Mouse (Mus musculus) intestine, postnatal 0 days (tissue): Measurements from ENCODE around the gene Stpg4. TPM values are rescaled to one million over a fixed set of nuclear protein-coding genes. Genes with fewer than 3 reads are reported as not detected.
A peak's percentile ranks its signal among the peaks of the same experiment; 100 is the strongest.

ENCODE experiments used
- ATAC-seq: fragments of 200-750 bp; cut with Nextera tagmentation; 2 replicates; pipeline ENCODE4 v1.8.0; 2017; ENCODE audit warnings: mild to moderate bottlenecking, moderate TSS enrichment, moderate library complexity
- H3K27ac ChIP-seq: fragments of 300-500 bp; sonication (generic); 2 replicates; pipeline ENCODE4 v1.5.1; 2014; ENCODE audit warnings: mild to moderate bottlenecking, low read depth, low read length, moderate library complexity
- H3K27me3 ChIP-seq: fragments of 300-500 bp; sonication (generic); replicated peaks from 2 replicates; pipeline ENCODE4 v1.6.1; 2014; ENCODE audit warnings: low read length, mixed read lengths; ENCODE audit not compliant: control insufficient read depth, insufficient read depth
- H3K36me3 ChIP-seq: fragments of 300-500 bp; sonication (generic); 2 replicates; pipeline ENCODE4 v1.6.1; 2014; ENCODE audit warnings: mild to moderate bottlenecking, moderate library complexity; ENCODE audit not compliant: control insufficient read depth, insufficient read depth
- H3K4me1 ChIP-seq: fragments of 300-500 bp; sonication (generic); replicated peaks from 2 replicates; pipeline ENCODE4 v1.6.1; 2014; ENCODE audit warnings: antibody characterized with exemption, low read length, mixed read lengths; ENCODE audit not compliant: control insufficient read depth, insufficient read depth
- H3K4me2 ChIP-seq: fragments of 300-500 bp; sonication (generic); replicated peaks from 2 replicates; pipeline ENCODE4 v1.6.1; 2014; ENCODE audit warnings: low read depth, mild to moderate bottlenecking, moderate library complexity
- H3K4me3 ChIP-seq: fragments of 300-500 bp; sonication (generic); 2 replicates; pipeline ENCODE4 v1.5.1; 2014; ENCODE audit warnings: low read depth, low read length
- H3K9ac ChIP-seq: fragments of 300-500 bp; sonication (generic); 2 replicates; pipeline ENCODE4 v1.6.1; 2014; ENCODE audit warnings: mild to moderate bottlenecking, low read depth, low read length
- H3K9me3 ChIP-seq: fragments of 300-500 bp; sonication (generic); 2 replicates; pipeline ENCODE4 v1.6.1; 2016; ENCODE audit warnings: mixed run types; ENCODE audit not compliant: control insufficient read depth
- CTCF ChIP-seq: sonication (generic); IDR thresholded peaks from 2 replicates; pipeline ENCODE4 v1.5.1; 2016; ENCODE audit warnings: low read depth, mild to moderate bottlenecking, control low read depth, antibody characterized with exemption, moderate library complexity
- WGBS: fragments of 180-500 bp; shearing (Covaris S2); extraction: QIAGEN DNeasy Blood & Tissue Kit; methylation state at CpG from one replicate; pipeline ENCODE4 v1.1.7; 2014; 5-methylcytosine and 5-hydroxymethylcytosine counted together
- polyA plus RNA-seq: library from polyadenylated mRNA; unstranded; fragments of >200 nt; fragmentation: Nextera tagmentation; extraction: Ambion mirVana; gene quantifications from 2 replicates; pipeline ENCODE4 v1.2.1, GENCODE M21; 2015

The Stpg4 gene
- polyA plus RNA-seq, 1 experiment from 2014 or later, result not detected

GRCm38 (mm10) chr17:87460669-87461498 lies 33.3 kb upstream of the Stpg4 start:
- Histone ChIP-seq H3K4me3 (no peak overlapping the region), H3K9me3 (no peaks in the 10 kb centered on the region), H3K27me3 (no peaks in the 10 kb centered on the region), H3K4me1 (no peaks in the 10 kb centered on the region), H3K9ac (no peak overlapping the region), H3K27ac (peak overlapping the region; percentile 11; the same call in 1 of the 2 replicates), H3K4me2 (peak overlapping the region; percentile 59), H3K36me3 (no peaks in the 10 kb centered on the region)
- no peak for TF ChIP-seq CTCF
- no peak for ATAC-seq
- WGBS, result 66% methylated on average over 17 of the region's 17 CpGs

GRCm38 (mm10) chr17:87459750-87460668 lies 32.5 kb upstream of the Stpg4 start:
- WGBS, result 28% methylated on average over 14 of the region's 14 CpGs
- peak overlapping the region; percentile 34; the same call in 1 of the 2 replicates for H3K9ac ChIP-seq

GRCm38 (mm10) chr17:87458911-87459749 lies 31.6 kb upstream of the Stpg4 start:
- no peak for TF ChIP-seq CTCF
- ATAC-seq, result peak; percentile 69; the same call in 1 of the 2 replicates
- H3K4me2 ChIP-seq, result peak overlapping the region; percentile 59
- no peak overlapping the region for H3K4me3 ChIP-seq
- H3K9ac ChIP-seq, result peak overlapping the region; percentile 34; the same call in 1 of the 2 replicates
- H3K9me3 ChIP-seq, result no peaks in the 10 kb centered on the region
- WGBS, result 10% methylated on average over 15 of the region's 17 CpGs
- H3K36me3 ChIP-seq, result no peaks in the 10 kb centered on the region
- H3K27me3 ChIP-seq, result no peaks in the 10 kb centered on the region
- H3K4me1 ChIP-seq, result no peaks in the 10 kb centered on the region
- H3K27ac ChIP-seq, result peak overlapping the region; percentile 11

More at GRCm38 (mm10) chr17:87459750-87460668, 32.5 kb upstream of the Stpg4 start:
- no peaks in the 10 kb centered on the region for H3K9me3 ChIP-seq
- ATAC-seq, result peak; percentile 45
- no peaks in the 10 kb centered on the region for H3K4me1 ChIP-seq
- TF ChIP-seq CTCF, result no peak
- H3K27ac ChIP-seq, result peak overlapping the region; percentile 11
- H3K27me3 ChIP-seq, result no peaks in the 10 kb centered on the region
- no peaks in the 10 kb centered on the region for H3K36me3 ChIP-seq
- peak overlapping the region; percentile 59 for H3K4me2 ChIP-seq
- H3K4me3 ChIP-seq, result no peak overlapping the region

GRCm38 (mm10) chr17:87457961-87458360 lies 30.4 kb upstream of the Stpg4 start:
- H3K4me3 ChIP-seq, result no peak overlapping the region
- H3K27me3 ChIP-seq, result no peaks in the 10 kb centered on the region
- no peak for TF ChIP-seq CTCF
- 63% methylated on average over 7 of the region's 7 CpGs for WGBS
- H3K9ac ChIP-seq, result no peak overlapping the region
- ATAC-seq, result no peak
- H3K27ac ChIP-seq, result no peak overlapping the region
- H3K36me3 ChIP-seq, result no peaks in the 10 kb centered on the region
- no peaks in the 10 kb centered on the region for H3K4me1 ChIP-seq
- no peak overlapping the region for H3K4me2 ChIP-seq
- no peaks in the 10 kb centered on the region for H3K9me3 ChIP-seq

- H3K36me3 ChIP-seq, result no peaks in the 10 kb centered on the region
- WGBS, result 78% methylated on average over 3 of the region's 3 CpGs
- no peaks in the 10 kb centered on the region for H3K4me1 ChIP-seq
- H3K27me3 ChIP-seq, result no peaks in the 10 kb centered on the region
- no peak overlapping the region for H3K4me3 ChIP-seq
- H3K27ac ChIP-seq, result no peak overlapping the region
- H3K9ac ChIP-seq, result no peak overlapping the region
- no peaks in the 10 kb centered on the region for H3K9me3 ChIP-seq
- no peak overlapping the region for H3K4me2 ChIP-seq
- ATAC-seq, result no peak
- TF ChIP-seq CTCF, result no peak
Observed at GRCm38 (mm10) chr17:87454121-87454520, 26.6 kb upstream of the Stpg4 start.
